Comparison of ENCODE assay signal across 8 mouse cellular contexts in genomic region chr8:10925582-10926517, GRCm38 (mm10).
A peak's percentile ranks its signal among the peaks of the same experiment; 100 is the strongest.
DNase-seq lines count a peak whose midpoint lies in the region; ATAC-seq and TF ChIP-seq lines count a peak whose summit lies in the region.

No protein-coding gene starts in this region.

- WGBS in heart, embryonic 16.5 days, result 26% methylated on average over 18 of the region's 18 CpGs
- 15% methylated on average over 18 of the region's 18 CpGs for WGBS in midbrain, postnatal 0 days

- H3K4me1 ChIP-seq in heart, embryonic 16.5 days (ENCODE audit: control insufficient read depth, insufficient read depth, low read length), result peaks cover 57% of the 10 kb centered on the region
- peaks cover 29% of the 10 kb centered on the region; the same call in 1 of the 2 replicates for H3K4me1 ChIP-seq in midbrain, postnatal 0 days (ENCODE audit: insufficient read depth, low read length)

- peak overlapping the region; percentile 86 for H3K27ac ChIP-seq in heart, embryonic 16.5 days (ENCODE audit: low read length)
- H3K27ac ChIP-seq in midbrain, postnatal 0 days (ENCODE audit: low read depth, low read length), result peak overlapping the region; percentile 32; the same call in 1 of the 2 replicates

- H3K9me3 ChIP-seq in heart, embryonic 16.5 days (replicated peaks; ENCODE audit: control insufficient read depth, low read length), result no peaks in the 10 kb centered on the region
- H3K9me3 ChIP-seq in midbrain, postnatal 0 days (ENCODE audit: low read length), result no peaks in the 10 kb centered on the region

- no peak for DNase-seq in heart, postnatal 36 days
- DNase-seq in R1 (ENCODE audit: low read depth, low spot score), result peak; percentile 93
- no peak for DNase-seq in midbrain, postnatal 0 days (ENCODE audit: low spot score)
- no peak for DNase-seq in adrenal gland, postnatal 4 days (ENCODE audit: low spot score in 2 of 2)
- DNase-seq in gastrocnemius, postnatal 36 days, result no peak
- DNase-seq in cerebellum, adult 9-10 months, result no peak

- TF ChIP-seq CTCF in midbrain, postnatal 0 days (IDR thresholded peaks at IDR 0.05), result no peak

- ATAC-seq in heart, embryonic 16.5 days (replicated peaks; ENCODE audit: extremely low read depth, insufficient read depth, low FRiP score), result no peak
- ATAC-seq in hematopoietic stem cell, adult 5-6 weeks (replicated peaks in 1 of 2; ENCODE audit: insufficient read depth in 1 of 2, low FRiP score in 2 of 2, low TSS enrichment in 1 of 2, low read depth in 1 of 2, poor library complexity in 2 of 2, severe bottlenecking in 2 of 2), result peak; percentile 28 to 35; a peak in 3 of 4 replicates
- no peak for ATAC-seq in midbrain, postnatal 0 days (ENCODE audit: low FRiP score)

- H3K4me3 ChIP-seq in heart, embryonic 16.5 days (ENCODE audit: low read length), result no peak overlapping the region
- no peak overlapping the region for H3K4me3 ChIP-seq in midbrain, postnatal 0 days (ENCODE audit: low read depth, low read length)

- intact Hi-C loops in heart, postnatal 36 days (cut with DNase I), result no loop called here
- intact Hi-C loops in gastrocnemius, postnatal 36 days (cut with DNase I), result no loop called here

- peak overlapping the region; percentile 60 for H3K9ac ChIP-seq in heart, embryonic 16.5 days (ENCODE audit: low read length)
- H3K9ac ChIP-seq in midbrain, postnatal 0 days (replicated peaks; ENCODE audit: low read length, poor library complexity, severe bottlenecking), result no peak overlapping the region

- H3K27me3 ChIP-seq in heart, embryonic 16.5 days (ENCODE audit: control insufficient read depth, insufficient read depth, low read length), result peaks cover 4% of the 10 kb centered on the region; the same call in 1 of the 2 replicates
- H3K27me3 ChIP-seq in midbrain, postnatal 0 days (ENCODE audit: insufficient read depth, low read length), result no peaks in the 10 kb centered on the region

- H3K36me3 ChIP-seq in heart, embryonic 16.5 days (ENCODE audit: control insufficient read depth, insufficient read depth), result no peaks in the 10 kb centered on the region
- no peaks in the 10 kb centered on the region for H3K36me3 ChIP-seq in midbrain, postnatal 0 days (ENCODE audit: insufficient read depth, low read length)

- peak overlapping the region; percentile 57 for H3K4me2 ChIP-seq in heart, embryonic 16.5 days (ENCODE audit: low read depth, low read length)
- no peak overlapping the region for H3K4me2 ChIP-seq in midbrain, postnatal 0 days (ENCODE audit: low read depth, low read length, poor library complexity, severe bottlenecking)

Comparison
In these comparisons a context has a peak if more than half of its experiments do, and no peak if none do; other contexts are left out.
1. ATAC-seq: peak in hematopoietic stem cell, adult 5-6 weeks (2 of 2); none in heart, embryonic 16.5 days (single experiment) and midbrain, postnatal 0 days (single experiment).